Mouse (Mus musculus) ES-E14 (cell line): ENCODE measurements around the gene Dhh. TPM values are rescaled to one million over a fixed set of nuclear protein-coding genes. Genes with fewer than 3 reads are reported as not detected.

Experiments used
- DNase-seq: peaks from one replicate; pipeline ENCODE4 v3.0.0-alpha.2; 2013; ENCODE audit warnings: low read depth, low spot score
- H3K27ac ChIP-seq: 2 replicates; pipeline ENCODE4 v1.5.1; 2012; ENCODE audit warnings: low read depth, mild to moderate bottlenecking, low read length, moderate library complexity, mixed read lengths; ENCODE audit not compliant: poor library complexity, insufficient read depth, severe bottlenecking
- H3K36me3 ChIP-seq: 2 replicates; pipeline ENCODE4 v1.6.1; 2012; ENCODE audit warnings: mild to moderate bottlenecking, low read length, moderate library complexity, mixed read lengths; ENCODE audit not compliant: control insufficient read depth, poor library complexity, insufficient read depth, severe bottlenecking
- H3K4me1 ChIP-seq, 2 experiments: fragments of 150-350 bp in 1 of 2; sonication (generic) in 1 of 2; 2 replicates each; pipeline ENCODE4 v1.6.1; 2012; ENCODE audit warnings: low read length in 2 of 2, mild to moderate bottlenecking in 1 of 2, mixed read lengths in 1 of 2; ENCODE audit not compliant: control insufficient read depth in 2 of 2, insufficient read depth in 2 of 2, poor library complexity in 1 of 2
- H3K4me3 ChIP-seq, 2 experiments: fragments of 150-350 bp in 1 of 2; sonication (generic) in 1 of 2; 2 replicates each; pipeline ENCODE4 v1.5.1; 2012; ENCODE audit warnings: low read length in 2 of 2, low read depth in 1 of 2, mild to moderate bottlenecking in 1 of 2, mixed read lengths in 1 of 2; ENCODE audit not compliant: insufficient read depth in 1 of 2, poor library complexity in 1 of 2, severe bottlenecking in 1 of 2
- H3K9ac ChIP-seq: 2 replicates; pipeline ENCODE4 v1.6.1; 2012; ENCODE audit warnings: low read depth, mild to moderate bottlenecking, low read length, mixed read lengths; ENCODE audit not compliant: poor library complexity, insufficient read depth, severe bottlenecking
- H3K9me3 ChIP-seq: fragments of 150-350 bp; sonication (generic); 2 replicates; pipeline ENCODE4 v1.6.1; 2012; ENCODE audit warnings: low read depth, mild to moderate bottlenecking, low read length; ENCODE audit not compliant: control insufficient read depth, insufficient read depth
- CHD2 ChIP-seq: IDR thresholded peaks from 2 replicates; pipeline ENCODE4 v1.6.1; 2014; ENCODE audit warnings: mild to moderate bottlenecking, low read depth, low read length, inconsistent platforms
- HCFC1 ChIP-seq: IDR thresholded peaks from 2 replicates; pipeline ENCODE4 v1.6.1; 2012; ENCODE audit warnings: low read length, inconsistent platforms, borderline replicate concordance; ENCODE audit not compliant: insufficient read depth
- MAFK ChIP-seq: IDR thresholded peaks from 2 replicates; pipeline ENCODE4 v1.6.1; 2014; ENCODE audit warnings: mild to moderate bottlenecking, low read depth, low read length, inconsistent platforms; ENCODE audit not compliant: insufficient read depth
- ZC3H11A ChIP-seq: IDR thresholded peaks from 2 replicates; pipeline ENCODE4 v1.6.1; 2012; ENCODE audit warnings: low read depth, mild to moderate bottlenecking, inconsistent platforms, low read length, borderline replicate concordance
- ZNF384 ChIP-seq: IDR thresholded peaks from 2 replicates; pipeline ENCODE4 v1.6.1; 2012; ENCODE audit warnings: low read depth, low read length, inconsistent platforms
- in situ Hi-C, 2 experiments: fragments of 600-800 bp; cut with MboI; formaldehyde crosslinking; loops; one replicate each; pipeline ENCODE4 v1.15.1; 2025; ENCODE audit warnings: low sequenced_read_pairs in 2 of 2, inconsistent platforms in 1 of 2; ENCODE audit not compliant: unreplicated experiment in 2 of 2
- total RNA-seq: library from RNA; depleted of rRNA; stranded (reverse); fragments of 300-350 nt; gene quantifications from 2 replicates; pipeline ENCODE4 v1.2.3, GENCODE M21; 2012

Dhh gene
- total RNA-seq, 1 experiment, result 1.2 TPM

DNA sequence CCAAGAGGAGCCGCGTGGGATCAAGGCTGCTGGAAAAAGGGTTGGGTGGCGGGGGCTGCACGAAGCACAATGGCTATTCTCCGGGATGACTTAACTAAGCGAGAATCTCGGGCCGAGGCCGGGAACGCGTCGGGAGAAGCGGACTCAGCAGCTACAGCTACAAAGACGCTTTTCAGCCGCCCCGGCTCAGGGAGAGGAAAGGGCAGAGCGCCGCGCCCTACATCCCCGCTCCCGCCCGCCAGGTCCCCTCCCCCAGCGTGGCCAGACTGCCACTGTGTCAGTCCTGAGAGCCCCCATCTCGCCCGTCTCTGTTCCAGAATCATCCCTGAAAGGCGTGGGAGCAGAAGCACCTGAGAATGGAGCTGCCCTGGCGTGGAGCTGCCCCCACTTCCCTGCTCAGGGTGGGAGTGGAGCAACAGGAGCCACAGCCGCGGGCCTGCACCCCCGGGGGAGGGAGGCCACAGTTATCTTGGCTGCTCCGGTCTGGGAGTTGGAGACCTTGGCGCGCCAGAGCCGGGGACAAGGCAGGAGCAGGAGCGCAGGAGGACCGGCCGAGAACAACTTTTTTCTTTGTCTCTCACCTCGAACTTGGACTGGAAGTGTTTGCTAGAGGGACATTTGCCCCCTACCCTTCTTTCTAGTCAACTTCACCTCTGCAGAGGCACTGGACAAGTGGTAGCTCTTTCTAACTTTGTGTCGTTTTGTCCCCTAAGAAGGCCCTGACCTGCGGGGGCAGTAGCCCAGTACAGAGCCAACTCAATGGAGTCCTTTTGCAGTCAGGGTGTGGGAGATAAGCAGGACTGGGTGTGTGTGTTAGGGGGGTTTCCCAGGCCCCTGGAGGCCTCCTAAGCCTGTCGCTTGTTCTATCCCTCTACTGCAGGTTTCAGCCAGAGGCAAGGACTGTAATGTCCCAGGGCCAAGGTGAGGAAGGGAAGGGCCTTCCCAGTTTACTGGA is 2.4 kb downstream of the Dhh start:
- H3K27ac ChIP-seq, result no peak overlapping the region

DNA sequence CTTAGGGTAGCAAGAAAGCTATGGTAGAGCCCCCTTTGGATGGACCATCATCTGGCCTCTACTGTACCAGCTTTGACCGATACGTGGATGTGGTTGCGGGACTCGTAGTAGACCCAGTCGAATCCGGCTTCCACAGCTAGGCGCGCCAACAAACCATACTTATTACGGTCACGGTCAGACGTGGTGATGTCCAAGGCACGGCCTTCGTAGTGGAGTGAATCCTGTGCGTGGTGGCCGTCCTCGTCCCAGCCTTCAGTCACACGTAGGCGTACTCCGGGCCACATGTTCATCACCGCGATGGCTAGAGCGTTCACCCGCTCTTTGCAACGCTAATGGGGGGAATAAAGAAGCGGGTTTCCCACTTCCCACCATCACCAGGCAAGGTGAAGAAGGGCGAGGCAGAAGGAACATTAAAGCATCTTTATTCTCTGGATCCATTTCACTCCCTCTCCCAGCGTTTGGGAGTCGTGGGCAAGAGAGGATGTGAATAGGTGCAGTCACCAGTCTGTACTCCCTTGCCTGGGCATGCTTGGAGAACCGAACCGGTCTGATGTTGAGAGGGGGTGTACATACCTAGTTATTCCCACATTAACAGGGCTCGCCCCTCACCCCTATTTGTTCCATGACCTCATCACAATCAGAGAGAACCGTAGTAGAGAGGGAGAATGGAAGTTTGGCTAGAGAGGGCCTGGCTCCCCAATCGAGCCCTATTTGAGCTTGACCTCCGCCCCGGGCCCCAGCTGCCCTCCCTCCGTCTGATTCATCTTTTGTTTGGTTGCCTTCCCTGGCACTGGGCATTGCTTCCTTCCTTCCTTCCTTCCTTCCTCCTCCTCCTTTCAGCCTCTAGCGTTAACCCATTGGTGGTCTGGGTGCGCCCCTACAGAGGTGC is 3.4 kb downstream of the Dhh start:
- H3K9me3 ChIP-seq, result no peaks in the 10 kb centered on the region
- H3K9ac ChIP-seq, result no peak overlapping the region
- H3K27ac ChIP-seq, result no peak overlapping the region
- TF ChIP-seq CHD2 (no peak), ZNF384 (no peak), MAFK (no peak), HCFC1 (no peak), ZC3H11A (no peak)
- no peak for DNase-seq
- no peaks in the 10 kb centered on the region for H3K36me3 ChIP-seq
- peak overlapping the region; percentile 20 to 50 for H3K4me3 ChIP-seq
- in situ Hi-C loops, result no loop called here
- H3K4me1 ChIP-seq, result peaks cover 5 to 10% of the 10 kb centered on the region in 2 experiments; a peak in 3 of 4 replicates

More for the DNA sequence above, 2.4 kb downstream of the Dhh start:
- H3K4me3 ChIP-seq, result peak overlapping the region; percentile 20 to 38
- H3K4me1 ChIP-seq, result peaks cover 5 to 10% of the 10 kb centered on the region in 2 experiments; a peak in 3 of 4 replicates
- no peak for DNase-seq
- no peak for TF ChIP-seq MAFK
- TF ChIP-seq CHD2, result peak; percentile 79
- H3K36me3 ChIP-seq, result no peaks in the 10 kb centered on the region
- peak overlapping the region; percentile 27; the same call in 1 of the 2 replicates for H3K9ac ChIP-seq
- in situ Hi-C loops, result no loop called here
- no peaks in the 10 kb centered on the region for H3K9me3 ChIP-seq

DNA sequence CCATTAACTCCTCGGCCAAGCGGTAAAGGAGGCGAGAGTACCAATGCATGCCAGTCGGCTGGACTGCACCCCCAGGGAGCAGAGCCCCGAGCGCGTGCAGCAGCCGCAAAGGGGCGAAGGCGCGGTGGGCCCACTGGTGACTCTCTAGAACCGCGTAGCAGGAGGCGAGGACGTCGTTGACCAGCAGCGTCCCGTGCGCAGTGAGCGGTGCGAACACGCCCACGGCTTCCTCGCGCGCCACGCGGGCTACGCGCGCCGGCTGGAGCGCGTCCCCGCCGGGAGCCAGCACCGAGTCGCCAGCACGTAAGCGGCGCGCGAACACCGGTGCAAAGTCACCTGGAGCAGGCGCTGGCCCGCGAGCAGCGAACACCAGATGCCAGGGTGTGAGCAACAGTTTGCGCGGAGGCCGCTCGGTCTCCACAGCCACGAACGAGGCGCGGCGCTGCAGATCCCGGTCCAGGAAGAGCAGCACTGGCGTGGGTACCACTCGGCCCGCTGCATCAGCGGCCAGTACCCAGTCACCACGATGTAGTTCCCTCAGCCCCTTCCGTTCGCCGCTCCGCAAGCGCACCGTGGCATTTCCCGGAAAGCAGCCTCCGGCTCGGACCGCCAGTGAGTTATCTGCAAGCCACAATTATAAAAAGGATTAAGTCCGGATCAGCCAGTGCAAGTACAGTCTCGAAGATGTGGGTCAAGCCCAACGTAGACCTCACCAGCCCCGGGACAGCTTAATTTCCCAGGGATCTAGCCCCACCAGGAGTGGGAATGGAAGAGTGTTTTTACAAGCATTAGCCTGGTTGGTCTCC is 4.2 kb downstream of the Dhh start, which contains the start of gene Rhebl1:
Rhebl1 (minus strand) TSS at position 601 of the 806 bp plus-strand sequence.
- H3K36me3 ChIP-seq, result no peaks in the 10 kb centered on the region
- H3K4me1 ChIP-seq, result peaks cover 5 to 10% of the 10 kb centered on the region in 2 experiments; a peak in 3 of 4 replicates
- peak within 1 kb of the TSS; percentile 8; the same call in 1 of the 2 replicates for H3K9ac ChIP-seq
- peak within 1 kb of the TSS; percentile 25 to 50 for H3K4me3 ChIP-seq
- no peaks in the 10 kb centered on the region for H3K9me3 ChIP-seq
- TF ChIP-seq HCFC1 (no peak), ZC3H11A (no peak), CHD2 (no peak), ZNF384 (no peak), MAFK (no peak)
- no peak for DNase-seq
- in situ Hi-C loops, result no loop called here
- H3K27ac ChIP-seq, result no peak within 1 kb of the TSS

DNA sequence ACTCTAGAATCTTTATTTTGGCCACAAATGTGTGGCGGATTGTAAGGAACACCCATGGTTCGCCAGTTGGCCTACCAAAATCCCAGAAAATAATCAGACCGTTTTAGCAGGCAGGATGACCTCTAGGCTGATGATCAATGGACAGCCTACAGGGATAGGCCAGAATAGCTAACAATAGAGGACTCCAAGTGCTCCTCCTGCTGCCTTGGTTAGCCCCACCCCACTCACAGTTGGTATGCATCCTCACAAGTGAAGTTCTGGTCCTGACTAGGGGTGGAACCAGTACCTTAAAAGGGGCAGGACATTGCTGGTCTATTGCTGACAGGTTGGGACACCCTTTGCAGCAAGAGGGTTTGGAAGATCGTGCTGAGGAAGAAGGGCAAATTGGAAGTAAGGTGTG is 5.3 kb downstream of the Dhh start:
- Histone ChIP-seq H3K4me1 (peaks cover 5 to 10% of the 10 kb centered on the region in 2 experiments; a peak in 3 of 4 replicates), H3K4me3 (no peak overlapping the region)

More for the DNA sequence above, 5.3 kb downstream of the Dhh start:
- Histone ChIP-seq H3K36me3 (no peaks in the 10 kb centered on the region), H3K27ac (no peak overlapping the region), H3K9me3 (no peaks in the 10 kb centered on the region), H3K9ac (no peak overlapping the region)
- in situ Hi-C loops, result no loop called here
- no peak for DNase-seq
- TF ChIP-seq MAFK, result no peak
